Mouse (Mus musculus): ENCODE measurements at regions not wholly inside any gene's neighbourhood (a gene's known extent, or its start where the extent isn't known, plus 50 kb on each side); places are given as distances from the start of the nearest gene placed in this dataset.

DNA sequence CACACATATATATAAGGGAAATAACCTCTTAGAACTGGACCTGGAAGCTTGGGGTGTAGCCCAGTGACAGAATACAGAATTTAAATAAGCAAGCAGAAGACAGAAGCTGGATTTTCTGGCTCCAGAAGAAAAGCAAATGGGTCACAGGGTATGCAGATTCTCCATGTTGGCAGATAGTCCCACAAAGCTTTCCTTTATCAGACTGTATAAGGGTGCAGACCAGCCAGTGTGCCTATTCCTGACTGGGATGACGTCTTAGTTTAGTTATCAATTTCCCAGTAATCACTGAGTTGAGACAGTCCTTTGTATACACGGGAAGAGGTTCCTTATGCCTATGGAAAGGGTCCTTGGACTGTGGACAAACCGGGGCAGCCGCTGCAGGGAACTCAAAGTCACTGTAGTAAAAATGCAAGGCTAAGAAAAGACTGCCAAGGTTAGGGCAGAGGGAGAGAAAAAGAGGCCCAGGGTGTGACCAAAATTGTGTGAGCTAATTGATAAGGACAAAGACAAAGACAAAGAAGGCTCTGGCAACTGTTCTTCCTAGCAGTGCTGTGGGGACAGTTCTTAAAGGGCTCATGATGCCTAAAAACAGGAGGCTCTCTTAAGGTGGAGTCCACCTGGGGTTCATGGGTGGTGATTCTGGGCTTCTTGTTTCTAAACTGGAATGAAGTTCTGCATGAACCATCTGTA is 459.7 kb upstream of the Sall1 start:
- no peak for TF ChIP-seq CTCF (IDR thresholded peaks at IDR 0.05; ENCODE audit: extremely low read depth, insufficient read length, insufficient replicate concordance, low read depth, low read length)
- TF ChIP-seq POLR2A (IDR thresholded peaks at IDR 0.05; ENCODE audit: low read depth, low read length), result no peak

Measured in small intestine, adult 2 months (tissue).